Mouse (Mus musculus) intestine, embryonic 15.5 days (tissue): Measurements from ENCODE around the gene Acbd6. TPM values are rescaled to one million over a fixed set of nuclear protein-coding genes. Genes with fewer than 3 reads are reported as not detected.
A peak's percentile ranks its signal among the peaks of the same experiment; 100 is the strongest.

Source experiments
- ATAC-seq: fragments of 200-750 bp; cut with Nextera tagmentation; 2 replicates; pipeline ENCODE4 v1.8.0; 2017; ENCODE audit warnings: moderate TSS enrichment, moderate library complexity
- H3K27ac ChIP-seq: fragments of 300-500 bp; sonication (generic); 2 replicates; pipeline ENCODE4 v1.5.1; 2015; ENCODE audit warnings: mild to moderate bottlenecking, inconsistent platforms
- H3K27me3 ChIP-seq: fragments of 300-500 bp; sonication (generic); replicated peaks from 2 replicates; pipeline ENCODE4 v1.6.1; 2015; ENCODE audit warnings: inconsistent platforms
- H3K36me3 ChIP-seq: fragments of 300-500 bp; sonication (generic); 2 replicates; pipeline ENCODE4 v1.6.1; 2015; ENCODE audit warnings: inconsistent platforms
- H3K4me1 ChIP-seq: fragments of 300-500 bp; sonication (generic); replicated peaks from 2 replicates; pipeline ENCODE4 v1.6.1; 2015; ENCODE audit warnings: inconsistent platforms
- H3K4me2 ChIP-seq: fragments of 300-500 bp; sonication (generic); replicated peaks from 2 replicates; pipeline ENCODE4 v1.6.1; 2015; ENCODE audit warnings: mild to moderate bottlenecking, inconsistent platforms
- H3K4me3 ChIP-seq: fragments of 300-500 bp; sonication (generic); replicated peaks from 2 replicates; pipeline ENCODE4 v1.5.1; 2015; ENCODE audit warnings: inconsistent platforms
- H3K9ac ChIP-seq: fragments of 300-500 bp; sonication (generic); 2 replicates; pipeline ENCODE4 v1.6.1; 2015; ENCODE audit warnings: inconsistent platforms
- H3K9me3 ChIP-seq: fragments of 300-500 bp; sonication (generic); 2 replicates; pipeline ENCODE4 v1.6.1; 2016; ENCODE audit warnings: inconsistent platforms
- WGBS: fragments of 180-500 bp; shearing (Covaris S2); methylation state at CpG from one replicate; pipeline ENCODE4 v1.1.7; 2015; 5-methylcytosine and 5-hydroxymethylcytosine counted together
- polyA plus RNA-seq: library from polyadenylated mRNA; unstranded; fragments of >200 nt; fragmentation: Nextera tagmentation; extraction: Ambion mirVana; gene quantifications from 2 replicates; pipeline ENCODE4 v1.2.1, GENCODE M21; 2015

The Acbd6 gene
- polyA plus RNA-seq, 1 experiment from 2014 or later, result 71.5 TPM

GRCm38 (mm10) chr1:155614426-155614825 is 56.5 kb downstream of the Acbd6 start:
- no peaks in the 10 kb centered on the region for H3K36me3 ChIP-seq
- no peaks in the 10 kb centered on the region for H3K4me1 ChIP-seq
- H3K27me3 ChIP-seq, result no peaks in the 10 kb centered on the region
- no peak for ATAC-seq
- H3K27ac ChIP-seq, result no peak overlapping the region
- H3K9ac ChIP-seq, result no peak overlapping the region
- 46% methylated on average over 2 of the region's 2 CpGs for WGBS
- no peaks in the 10 kb centered on the region for H3K9me3 ChIP-seq
- H3K4me2 ChIP-seq, result no peak overlapping the region
- H3K4me3 ChIP-seq, result no peak overlapping the region

- Histone ChIP-seq H3K4me3 (no peak overlapping the region), H3K4me1 (no peaks in the 10 kb centered on the region), H3K27me3 (no peaks in the 10 kb centered on the region), H3K36me3 (no peaks in the 10 kb centered on the region), H3K4me2 (no peak overlapping the region), H3K9ac (no peak overlapping the region), H3K9me3 (no peaks in the 10 kb centered on the region), H3K27ac (no peak overlapping the region)
- WGBS, result 79% methylated on average over 6 of the region's 6 CpGs
- ATAC-seq, result peak; percentile 83
These were observed 63.2 kb downstream of the Acbd6 start for GRCm38 (mm10) chr1:155621075-155621474.

- no peaks in the 10 kb centered on the region for H3K9me3 ChIP-seq
- ATAC-seq, result no peak
- WGBS, result 90% methylated on average over 8 of the region's 8 CpGs
- H3K27ac ChIP-seq, result no peak overlapping the region
- no peaks in the 10 kb centered on the region for H3K36me3 ChIP-seq
- H3K4me1 ChIP-seq, result no peaks in the 10 kb centered on the region
- no peaks in the 10 kb centered on the region for H3K27me3 ChIP-seq
- no peak overlapping the region for H3K4me3 ChIP-seq
- H3K9ac ChIP-seq, result no peak overlapping the region
- H3K4me2 ChIP-seq, result no peak overlapping the region
These were observed 65.3 kb downstream of the Acbd6 start for GRCm38 (mm10) chr1:155623192-155623591.

GRCm38 (mm10) chr1:155627746-155628145 is 69.8 kb downstream of the Acbd6 start:
- Histone ChIP-seq H3K36me3 (no peaks in the 10 kb centered on the region), H3K9ac (no peak overlapping the region), H3K4me1 (no peaks in the 10 kb centered on the region), H3K9me3 (no peaks in the 10 kb centered on the region), H3K4me3 (no peak overlapping the region), H3K4me2 (no peak overlapping the region), H3K27ac (no peak overlapping the region), H3K27me3 (no peaks in the 10 kb centered on the region)
- 0 out of 2 replicates have a peak, but pooled peaks have one; percentile 43 for ATAC-seq
- WGBS, result 62% methylated on average over 2 of the region's 2 CpGs

- 0 out of 2 replicates have a peak, but pooled peaks have one; percentile 23 for ATAC-seq
- H3K27me3 ChIP-seq, result no peaks in the 10 kb centered on the region
- H3K4me3 ChIP-seq, result no peak overlapping the region
- no peaks in the 10 kb centered on the region for H3K4me1 ChIP-seq
- H3K9ac ChIP-seq, result no peak overlapping the region
- no peak overlapping the region for H3K4me2 ChIP-seq
- 67% methylated on average over 7 of the region's 7 CpGs for whole genome bisulfite sequencing
- H3K9me3 ChIP-seq, result no peaks in the 10 kb centered on the region
- no peak overlapping the region for H3K27ac ChIP-seq
- H3K36me3 ChIP-seq, result no peaks in the 10 kb centered on the region
These were observed 78.7 kb downstream of the Acbd6 start for GRCm38 (mm10) chr1:155636648-155637047.

- ATAC-seq, result no peak
- Histone ChIP-seq H3K27me3 (no peaks in the 10 kb centered on the region), H3K36me3 (no peaks in the 10 kb centered on the region), H3K4me1 (no peaks in the 10 kb centered on the region; the same call in 1 of the 2 replicates), H3K9me3 (no peaks in the 10 kb centered on the region), H3K9ac (no peak overlapping the region), H3K4me2 (no peak overlapping the region), H3K4me3 (no peak overlapping the region), H3K27ac (no peak overlapping the region)
- 89% methylated on average over 5 of the region's 5 CpGs for WGBS
These were observed 87.9 kb downstream of the Acbd6 start for GRCm38 (mm10) chr1:155645816-155646215.

GRCm38 (mm10) chr1:155646345-155647307 is 88.7 kb downstream of the Acbd6 start:
- H3K27ac ChIP-seq, result no peak overlapping the region
- 59% methylated on average over 10 of the region's 10 CpGs for WGBS
- no peak overlapping the region for H3K4me2 ChIP-seq
- no peak for ATAC-seq
- no peak overlapping the region for H3K9ac ChIP-seq
- no peaks in the 10 kb centered on the region for H3K9me3 ChIP-seq
- H3K36me3 ChIP-seq, result no peaks in the 10 kb centered on the region
- H3K4me3 ChIP-seq, result no peak overlapping the region
- H3K4me1 ChIP-seq, result no peaks in the 10 kb centered on the region; the same call in 1 of the 2 replicates
- H3K27me3 ChIP-seq, result no peaks in the 10 kb centered on the region

- Histone ChIP-seq H3K4me2 (no peak overlapping the region), H3K9ac (no peak overlapping the region), H3K9me3 (no peaks in the 10 kb centered on the region), H3K27ac (no peak overlapping the region), H3K36me3 (no peaks in the 10 kb centered on the region), H3K4me3 (no peak overlapping the region), H3K27me3 (no peaks in the 10 kb centered on the region), H3K4me1 (no peaks in the 10 kb centered on the region; the same call in 1 of the 2 replicates)
- WGBS, result 63% methylated on average over 9 of the region's 9 CpGs
- ATAC-seq, result no peak
These were observed 92.4 kb downstream of the Acbd6 start for GRCm38 (mm10) chr1:155650121-155650846.

GRCm38 (mm10) chr1:155654961-155655360 is 97.0 kb downstream of the Acbd6 start:
- Histone ChIP-seq H3K4me2 (no peak overlapping the region), H3K4me1 (no peaks in the 10 kb centered on the region; the same call in 1 of the 2 replicates), H3K27me3 (no peaks in the 10 kb centered on the region), H3K36me3 (no peaks in the 10 kb centered on the region), H3K4me3 (no peak overlapping the region), H3K9ac (no peak overlapping the region), H3K27ac (no peak overlapping the region), H3K9me3 (no peaks in the 10 kb centered on the region)
- 60% methylated on average over 3 of the region's 3 CpGs for WGBS
- no peak for ATAC-seq

- WGBS, result 85% methylated on average over 5 of the region's 5 CpGs
These were observed 98.4 kb downstream of the Acbd6 start for GRCm38 (mm10) chr1:155656321-155656720.

GRCm38 (mm10) chr1:155663994-155664393 is 106.1 kb downstream of the Acbd6 start:
- H3K27me3 ChIP-seq, result no peaks in the 10 kb centered on the region
- H3K9ac ChIP-seq, result no peak overlapping the region
- no peak overlapping the region for H3K4me3 ChIP-seq
- no peak overlapping the region for H3K27ac ChIP-seq
- H3K9me3 ChIP-seq, result no peaks in the 10 kb centered on the region
- no peaks in the 10 kb centered on the region for H3K36me3 ChIP-seq
- ATAC-seq, result no peak
- no peaks in the 10 kb centered on the region for H3K4me1 ChIP-seq
- H3K4me2 ChIP-seq, result no peak overlapping the region
- whole genome bisulfite sequencing, result 80% methylated on average over 5 of the region's 5 CpGs

More at GRCm38 (mm10) chr1:155656321-155656720, 98.4 kb downstream of the Acbd6 start:
- Histone ChIP-seq H3K9ac (no peak overlapping the region), H3K4me3 (no peak overlapping the region), H3K4me2 (no peak overlapping the region), H3K4me1 (no peaks in the 10 kb centered on the region), H3K27me3 (no peaks in the 10 kb centered on the region), H3K9me3 (no peaks in the 10 kb centered on the region), H3K27ac (no peak overlapping the region), H3K36me3 (no peaks in the 10 kb centered on the region)
- no peak for ATAC-seq

GRCm38 (mm10) chr1:155675570-155675969 is 117.7 kb downstream of the Acbd6 start:
- Histone ChIP-seq H3K4me2 (no peak overlapping the region), H3K27ac (no peak overlapping the region), H3K9ac (no peak overlapping the region), H3K4me1 (no peaks in the 10 kb centered on the region), H3K36me3 (no peaks in the 10 kb centered on the region), H3K9me3 (no peaks in the 10 kb centered on the region), H3K4me3 (no peak overlapping the region), H3K27me3 (no peaks in the 10 kb centered on the region)
- ATAC-seq, result no peak
- WGBS, result 84% methylated on average over 6 of the region's 6 CpGs
